Mouse (Mus musculus) kidney, postnatal 0 days (tissue): Measurements from ENCODE around the gene Cracr2b. TPM values are rescaled to one million over a fixed set of nuclear protein-coding genes. Genes with fewer than 3 reads are reported as not detected.

Source experiments
- ATAC-seq: fragments of 200-750 bp; cut with Nextera tagmentation; replicated peaks from 2 replicates; pipeline ENCODE4 v1.8.0; 2017; ENCODE audit warnings: low read depth, moderate number of reproducible peaks, moderate TSS enrichment, moderate library complexity; ENCODE audit not compliant: low FRiP score
- DNase-seq: peaks from one replicate; pipeline ENCODE4 v3.0.0-alpha.2; 2016; ENCODE audit warnings: low spot score
- H3K27ac ChIP-seq: fragments of 300-500 bp; sonication (generic); 2 replicates; pipeline ENCODE4 v1.5.1; 2014; ENCODE audit warnings: mild to moderate bottlenecking
- H3K27me3 ChIP-seq: fragments of 300-500 bp; sonication (generic); 2 replicates; pipeline ENCODE4 v1.6.1; 2014; ENCODE audit warnings: low read length, mixed read lengths; ENCODE audit not compliant: insufficient read depth
- H3K36me3 ChIP-seq: fragments of 300-500 bp; sonication (generic); 2 replicates; pipeline ENCODE4 v1.6.1; 2014; ENCODE audit warnings: low read length, mixed read lengths; ENCODE audit not compliant: insufficient read depth
- H3K4me1 ChIP-seq: fragments of 300-500 bp; sonication (generic); replicated peaks from 2 replicates; pipeline ENCODE4 v1.6.1; 2014; ENCODE audit warnings: antibody characterized with exemption, low read length, mixed read lengths; ENCODE audit not compliant: insufficient read depth
- H3K4me2 ChIP-seq: fragments of 300-500 bp; sonication (generic); 2 replicates; pipeline ENCODE4 v1.6.1; 2014; ENCODE audit warnings: mild to moderate bottlenecking, low read length, moderate library complexity, mixed read lengths
- H3K4me3 ChIP-seq: fragments of 300-500 bp; sonication (generic); replicated peaks from 2 replicates; pipeline ENCODE4 v1.5.1; 2014; ENCODE audit warnings: low read depth, low read length
- H3K9ac ChIP-seq: fragments of 300-500 bp; sonication (generic); 2 replicates; pipeline ENCODE4 v1.6.1; 2014; ENCODE audit warnings: low read depth, low read length
- H3K9me3 ChIP-seq: fragments of 300-500 bp; sonication (generic); replicated peaks from 2 replicates; pipeline ENCODE4 v1.6.1; 2016; ENCODE audit warnings: low read length, inconsistent platforms, mixed read lengths
- CTCF ChIP-seq: IDR thresholded peaks from 2 replicates; pipeline ENCODE4 v1.5.1; 2016; ENCODE audit warnings: antibody characterized with exemption, low read depth, mild to moderate bottlenecking, moderate library complexity
- WGBS: fragments of 180-500 bp; shearing (Covaris S2); extraction: QIAGEN DNeasy Blood & Tissue Kit; methylation state at CpG from one replicate; pipeline ENCODE4 v1.1.7; 2014; 5-methylcytosine and 5-hydroxymethylcytosine counted together
- polyA plus RNA-seq: library from polyadenylated mRNA; unstranded; fragments of >200 nt; fragmentation: Nextera tagmentation; extraction: Ambion mirVana; gene quantifications from 2 replicates; pipeline ENCODE4 v1.2.1, GENCODE M21; 2015

Gene Cracr2b
- polyA plus RNA-seq, 1 experiment from 2014 or later: 16.1 TPM

- no peak overlapping the region for H3K27ac ChIP-seq
- WGBS: 62% methylated on average over 2 of the region's 2 CpGs
- ATAC-seq (no peak), DNase-seq (no peak)
- H3K27me3 ChIP-seq: no peaks in the 10 kb centered on the region
- no peak for TF ChIP-seq CTCF
- peak overlapping the region; percentile 48; the same call in 1 of the 2 replicates for H3K4me3 ChIP-seq
- H3K9ac ChIP-seq: peak overlapping the region; percentile 54
- H3K4me1 ChIP-seq: peaks cover 23% of the 10 kb centered on the region
- peaks cover 19% of the 10 kb centered on the region for H3K36me3 ChIP-seq
- no peaks in the 10 kb centered on the region for H3K9me3 ChIP-seq
- peak overlapping the region; percentile 87 for H3K4me2 ChIP-seq
Observed at GRCm38 (mm10) chr7:141436523-141436892, 24.4 kb upstream of the Cracr2b start.

- DNase-seq (peak; percentile 91), ATAC-seq (peak; percentile 81)
- H3K4me3 ChIP-seq: peak within 1 kb of the TSS; percentile 48
- H3K27ac ChIP-seq: no peak within 1 kb of the TSS
- H3K4me2 ChIP-seq: peak within 1 kb of the TSS; percentile 87
- H3K36me3 ChIP-seq: peaks cover 9% of the 10 kb centered on the region; the same call in 1 of the 2 replicates
- H3K9me3 ChIP-seq: no peaks in the 10 kb centered on the region
- no peaks in the 10 kb centered on the region for H3K27me3 ChIP-seq
- H3K4me1 ChIP-seq: peaks cover 23% of the 10 kb centered on the region
- peak within 1 kb of the TSS; percentile 54 for H3K9ac ChIP-seq
- WGBS: 5% methylated on average over 53 of the region's 53 CpGs
- TF ChIP-seq CTCF: peak; percentile 77
Observed at GRCm38 (mm10) chr7:141437178-141438120, 23.4 kb upstream of the Cracr2b start, which contains the start of gene Slc25a22. Gene Slc25a22, minus strand, starts transcription at chr7:141437892.

GRCm38 (mm10) chr7:141438201-141438968 is 22.5 kb upstream of the Cracr2b start:
- no peaks in the 10 kb centered on the region for H3K27me3 ChIP-seq
- no peak for ATAC-seq
- WGBS: 92% methylated on average over 12 of the region's 12 CpGs
- H3K4me3 ChIP-seq: no peak overlapping the region
- no peaks in the 10 kb centered on the region for H3K9me3 ChIP-seq
- no peak overlapping the region for H3K27ac ChIP-seq
- no peak for TF ChIP-seq CTCF
- H3K9ac ChIP-seq: no peak overlapping the region
- peaks cover 32% of the 10 kb centered on the region for H3K4me1 ChIP-seq
- H3K36me3 ChIP-seq: peaks cover 6% of the 10 kb centered on the region; the same call in 1 of the 2 replicates
- no peak for DNase-seq
- no peak overlapping the region for H3K4me2 ChIP-seq

GRCm38 (mm10) chr7:141439140-141439679 is 21.7 kb upstream of the Cracr2b start:
- Histone ChIP-seq H3K4me2 (no peak overlapping the region), H3K4me1 (peaks cover 35% of the 10 kb centered on the region), H3K27me3 (no peaks in the 10 kb centered on the region), H3K36me3 (peaks cover 5% of the 10 kb centered on the region; the same call in 1 of the 2 replicates), H3K27ac (no peak overlapping the region), H3K4me3 (no peak overlapping the region), H3K9ac (no peak overlapping the region), H3K9me3 (no peaks in the 10 kb centered on the region)
- TF ChIP-seq CTCF: no peak
- DNase-seq (no peak), ATAC-seq (no peak)
- 92% methylated on average over 10 of the region's 10 CpGs for WGBS

GRCm38 (mm10) chr7:141439811-141440210 is 21.1 kb upstream of the Cracr2b start:
- 96% methylated on average over 11 of the region's 11 CpGs for WGBS
- H3K4me3 ChIP-seq: no peak overlapping the region
- TF ChIP-seq CTCF: no peak
- H3K4me2 ChIP-seq: no peak overlapping the region
- no peaks in the 10 kb centered on the region for H3K9me3 ChIP-seq
- peaks cover 30% of the 10 kb centered on the region for H3K4me1 ChIP-seq
- DNase-seq: no peak
- H3K9ac ChIP-seq: no peak overlapping the region
- no peaks in the 10 kb centered on the region for H3K27me3 ChIP-seq
- peaks cover 5% of the 10 kb centered on the region; the same call in 1 of the 2 replicates for H3K36me3 ChIP-seq
- no peak overlapping the region for H3K27ac ChIP-seq
- ATAC-seq: no peak

- Histone ChIP-seq H3K9me3 (no peaks in the 10 kb centered on the region), H3K27ac (no peak overlapping the region), H3K4me1 (peaks cover 26% of the 10 kb centered on the region), H3K4me3 (no peak overlapping the region), H3K9ac (no peak overlapping the region), H3K36me3 (peaks cover 5% of the 10 kb centered on the region; the same call in 1 of the 2 replicates), H3K27me3 (no peaks in the 10 kb centered on the region), H3K4me2 (no peak overlapping the region)
- ATAC-seq (no peak), DNase-seq (no peak)
- TF ChIP-seq CTCF: peak; percentile 82
- 30% methylated on average over 6 of the region's 6 CpGs for WGBS
Observed at GRCm38 (mm10) chr7:141440613-141441012, 20.3 kb upstream of the Cracr2b start.
